Comparison of ENCODE assay signal across 9 mouse cellular contexts in genomic region chr11:54054257-54054656, GRCm38 (mm10). TPM values are rescaled to one million over a fixed set of nuclear protein-coding genes. Genes with fewer than 3 reads are reported as not detected.
DNase-seq lines count a peak whose midpoint lies in the region; ATAC-seq lines count a peak whose summit lies in the region.
"Had no signal": no experiment of that assay in that cellular context is flagged by ENCODE, and none has a peak within 500 bp of the region (broad histone marks: within the 10 kb centered on the region; RNA-seq: fewer than 3 reads in every experiment).

No protein-coding gene starts in this region.

- DNase-seq in frontal cortex, postnatal 25 days (ENCODE audit: low spot score in 2 of 2): no peak
- DNase-seq in right cerebral cortex, adult 18-20 months: peak; percentile 65
- no peak for DNase-seq in right cerebral cortex, postnatal 25 days
- peak; percentile 56 for DNase-seq in cerebellum, adult 11-12 months
- DNase-seq in layer of hippocampus, adult 9-10 months (ENCODE audit: low spot score): no peak

- no peak overlapping the region for H3K4me3 ChIP-seq in kidney, embryonic 14.5 days (ENCODE audit: low read length)
- H3K4me3 ChIP-seq: neural tube, embryonic 12.5 days had no signal

- H3K4me1 ChIP-seq in kidney, embryonic 14.5 days (ENCODE audit: control insufficient read depth, insufficient read depth, low read length): peaks cover 9% of the 10 kb centered on the region

- no peak overlapping the region for H3K4me2 ChIP-seq in kidney, embryonic 14.5 days (replicated peaks; ENCODE audit: low read depth, low read length)
- H3K4me2 ChIP-seq: neural tube, embryonic 12.5 days had no signal

- 0 out of 2 replicates have a peak, but pooled peaks have one; percentile 14 for ATAC-seq in frontal cortex, adult (ENCODE audit: low TSS enrichment)
- ATAC-seq in kidney, embryonic 14.5 days (ENCODE audit: low FRiP score, low TSS enrichment): peak; percentile 53; the same call in 1 of the 2 replicates
- 0 out of 2 replicates have a peak, but pooled peaks have one; percentile 38 for ATAC-seq in monocyte, adult 5-6 weeks (replicated peaks; ENCODE audit: insufficient number of reproducible peaks, low FRiP score, low TSS enrichment, poor library complexity, severe bottlenecking)

- H3K27ac ChIP-seq in kidney, embryonic 14.5 days (ENCODE audit: low read depth, low read length): no peak overlapping the region
- H3K27ac ChIP-seq: neural tube, embryonic 12.5 days had no signal

- peaks cover 12% of the 10 kb centered on the region; the same call in 1 of the 2 replicates for H3K36me3 ChIP-seq in kidney, embryonic 14.5 days (ENCODE audit: control insufficient read depth, insufficient read depth, low read length)
- H3K36me3 ChIP-seq: neural tube, embryonic 12.5 days had no signal

- no peaks in the 10 kb centered on the region for H3K9me3 ChIP-seq in kidney, embryonic 14.5 days (ENCODE audit: control insufficient read depth, low read length)
- H3K9me3 ChIP-seq: neural tube, embryonic 12.5 days had no signal

- 40% methylated on average over 6 of the region's 6 CpGs for WGBS in kidney, embryonic 14.5 days

- H3K9ac ChIP-seq in kidney, embryonic 14.5 days (ENCODE audit: low read depth, low read length): no peak overlapping the region
- H3K9ac ChIP-seq: neural tube, embryonic 12.5 days had no signal

- H3K27me3 ChIP-seq in kidney, embryonic 14.5 days (ENCODE audit: control insufficient read depth, insufficient read depth, low read length): no peaks in the 10 kb centered on the region
- H3K27me3 ChIP-seq: neural tube, embryonic 12.5 days had no signal

RNA-seq across cellular contexts. Expression of gene Pdlim4, which starts 14.6 kb away (rescaled TPM):
- 52.1 and 54.6 TPM in 2 replicates for polyA plus RNA-seq in kidney, embryonic 14.5 days (2014; fragmentation: Nextera tagmentation; extraction: Ambion mirVana)
- 0.29 to 1.6 TPM in 2 of 3 replicates, not detected in the other for total RNA-seq in monocyte, adult 5-6 weeks (2017)

RNA-seq across cellular contexts. Expression of gene Slc22a4, which starts 26.4 kb away (rescaled TPM):
- polyA plus RNA-seq in kidney, embryonic 14.5 days (2014; fragmentation: Nextera tagmentation; extraction: Ambion mirVana): 0.99 and 1.4 TPM in 2 replicates
- 0.78 to 2.1 TPM (median 1.1 TPM) in 3 replicates for total RNA-seq in monocyte, adult 5-6 weeks (2017)

RNA-seq across cellular contexts. Expression of gene P4ha2, which starts 45.6 kb away (rescaled TPM):
- polyA plus RNA-seq in kidney, embryonic 14.5 days (2014; fragmentation: Nextera tagmentation; extraction: Ambion mirVana): 19.3 and 25.1 TPM in 2 replicates
- not detected in 3 replicates for total RNA-seq in monocyte, adult 5-6 weeks (2017)

Comparison
In these comparisons a context has a peak if more than half of its experiments do, and no peak if none do; other contexts are left out.
1. DNase-seq: peak in right cerebral cortex, adult 18-20 months (single experiment) and cerebellum, adult 11-12 months (single experiment); none in frontal cortex, postnatal 25 days (0 of 2), right cerebral cortex, postnatal 25 days (single experiment) and layer of hippocampus, adult 9-10 months (single experiment).
2. Peak in every context shown above with its lines, with median percentiles within 50 percentile points of each other: ATAC-seq.